In genomic region chr14:120979559-120979958, GRCm38 (mm10) we compare ENCODE assay signal across 8 mouse cellular contexts. TPM values are rescaled to one million over a fixed set of nuclear protein-coding genes. Genes with fewer than 3 reads are reported as not detected.
DNase-seq lines count a peak whose midpoint lies in the region; ATAC-seq and TF ChIP-seq lines count a peak whose summit lies in the region.

No protein-coding gene starts in this region.

- no peak for ATAC-seq in hindbrain, embryonic 11.5 days (ENCODE audit: low FRiP score)
- no peak for ATAC-seq in hindbrain, embryonic 16.5 days
- ATAC-seq in kidney, postnatal 0 days (replicated peaks; ENCODE audit: low FRiP score, low read depth): peak; percentile 54; the same call in 1 of the 2 replicates

- TF ChIP-seq POLR2A in small intestine, adult 2 months (IDR thresholded peaks at IDR 0.05; ENCODE audit: low read depth, low read length): no peak

- H3K27me3 ChIP-seq in hindbrain, embryonic 11.5 days (ENCODE audit: control insufficient read depth, insufficient read depth, low read length): no peaks in the 10 kb centered on the region
- no peaks in the 10 kb centered on the region for H3K27me3 ChIP-seq in hindbrain, embryonic 16.5 days (replicated peaks; ENCODE audit: control insufficient read depth, insufficient read depth, low read length)
- H3K27me3 ChIP-seq in kidney, postnatal 0 days (ENCODE audit: insufficient read depth, low read length): no peaks in the 10 kb centered on the region
- H3K27me3 ChIP-seq in small intestine, adult 2 months (ENCODE audit: control insufficient read depth, insufficient read depth, low read length): no peaks in the 10 kb centered on the region

- no peaks in the 10 kb centered on the region for H3K4me1 ChIP-seq in hindbrain, embryonic 11.5 days (replicated peaks; ENCODE audit: control insufficient read depth, insufficient read depth, low read length)
- no peaks in the 10 kb centered on the region for H3K4me1 ChIP-seq in hindbrain, embryonic 16.5 days (ENCODE audit: control insufficient read depth, insufficient read depth, low read depth, low read length)
- no peaks in the 10 kb centered on the region for H3K4me1 ChIP-seq in kidney, postnatal 0 days (replicated peaks; ENCODE audit: insufficient read depth, low read length)
- no peaks in the 10 kb centered on the region for H3K4me1 ChIP-seq in small intestine, adult 2 months (ENCODE audit: control insufficient read depth, insufficient read depth, insufficient read length, low read length)

- H3K9ac ChIP-seq in hindbrain, embryonic 11.5 days (ENCODE audit: low read depth, low read length): no peak overlapping the region
- H3K9ac ChIP-seq in hindbrain, embryonic 16.5 days (ENCODE audit: low read depth, low read length): no peak overlapping the region
- H3K9ac ChIP-seq in kidney, postnatal 0 days (ENCODE audit: low read depth, low read length): no peak overlapping the region

- no peaks in the 10 kb centered on the region for H3K36me3 ChIP-seq in hindbrain, embryonic 11.5 days (ENCODE audit: control insufficient read depth, insufficient read depth, low read length)
- H3K36me3 ChIP-seq in hindbrain, embryonic 16.5 days (ENCODE audit: control insufficient read depth, insufficient read depth, low read length): no peaks in the 10 kb centered on the region
- no peaks in the 10 kb centered on the region for H3K36me3 ChIP-seq in kidney, postnatal 0 days (ENCODE audit: insufficient read depth, low read length)
- no peaks in the 10 kb centered on the region for H3K36me3 ChIP-seq in small intestine, adult 2 months (ENCODE audit: control insufficient read depth, insufficient read depth, low read length)

- 56% methylated on average over 3 of the region's 3 CpGs for WGBS in hindbrain, embryonic 11.5 days
- WGBS in hindbrain, embryonic 16.5 days: 47% methylated on average over 3 of the region's 3 CpGs
- WGBS in kidney, postnatal 0 days: 41% methylated on average over 3 of the region's 3 CpGs
- WGBS in small intestine, adult 2 months: 59% methylated on average over 3 of the region's 3 CpGs

- H3K4me2 ChIP-seq in hindbrain, embryonic 11.5 days (replicated peaks; ENCODE audit: low read depth, low read length): no peak overlapping the region
- no peak overlapping the region for H3K4me2 ChIP-seq in hindbrain, embryonic 16.5 days (ENCODE audit: low read length)
- no peak overlapping the region for H3K4me2 ChIP-seq in kidney, postnatal 0 days (ENCODE audit: low read length)

- DNase-seq in hindbrain, embryonic 11.5 days (ENCODE audit: low spot score): peak; percentile 54
- peak; percentile 30 for DNase-seq in urinary bladder, postnatal 14 days (ENCODE audit: low spot score)
- DNase-seq in urinary bladder, adult 2 months (ENCODE audit: low spot score): no peak
- DNase-seq in cerebellum, postnatal 14 days: peak; percentile 64 to 68
- peak; percentile 79 for DNase-seq in kidney, postnatal 0 days (ENCODE audit: low spot score)
- no peak for DNase-seq in neural tube, embryonic 10.5 days (ENCODE audit: extremely low spot score, low spot score)

- H3K4me3 ChIP-seq in hindbrain, embryonic 11.5 days (ENCODE audit: low read depth, low read length): no peak overlapping the region
- no peak overlapping the region for H3K4me3 ChIP-seq in hindbrain, embryonic 16.5 days (ENCODE audit: low read length)
- no peak overlapping the region for H3K4me3 ChIP-seq in kidney, postnatal 0 days (replicated peaks; ENCODE audit: low read depth, low read length)
- no peak overlapping the region for H3K4me3 ChIP-seq in small intestine, adult 2 months (ENCODE audit: low read depth, low read length)

- no peak overlapping the region for H3K27ac ChIP-seq in hindbrain, embryonic 11.5 days (ENCODE audit: low read depth, low read length)
- H3K27ac ChIP-seq in hindbrain, embryonic 16.5 days (ENCODE audit: low read depth, low read length): no peak overlapping the region
- no peak overlapping the region for H3K27ac ChIP-seq in kidney, postnatal 0 days
- no peak overlapping the region for H3K27ac ChIP-seq in small intestine, adult 2 months (ENCODE audit: insufficient read depth, low read depth, low read length)

- H3K9me3 ChIP-seq in hindbrain, embryonic 11.5 days (ENCODE audit: control insufficient read depth, low read length): no peaks in the 10 kb centered on the region
- no peaks in the 10 kb centered on the region for H3K9me3 ChIP-seq in hindbrain, embryonic 16.5 days (ENCODE audit: control insufficient read depth, low read length)
- no peaks in the 10 kb centered on the region for H3K9me3 ChIP-seq in kidney, postnatal 0 days (replicated peaks; ENCODE audit: low read length)

- peak; percentile 85 for TF ChIP-seq CTCF in kidney, postnatal 0 days (IDR thresholded peaks at IDR 0.05; ENCODE audit: low read depth)
- peak; percentile 27; the same call in 1 of the 2 replicates for TF ChIP-seq CTCF in small intestine, adult 2 months (IDR thresholded peaks at IDR 0.05; ENCODE audit: extremely low read depth, insufficient read length, insufficient replicate concordance, low read depth, low read length)

RNA-seq across cellular contexts. Expression of gene Farp1, which starts 55.4 kb away (rescaled TPM):
- polyA plus RNA-seq in hindbrain, embryonic 11.5 days (2014; fragmentation: Nextera tagmentation; extraction: Ambion mirVana): 26.3 and 32.5 TPM in 2 replicates
- 28.9 and 36.0 TPM in 2 replicates for polyA plus RNA-seq in hindbrain, embryonic 16.5 days (2015; fragmentation: Nextera tagmentation; extraction: Ambion mirVana)
- polyA plus RNA-seq in urinary bladder, adult 2 months (2012; rRNA removed): 31.7 and 46.1 TPM in 2 replicates
- 23.4 and 25.0 TPM in 2 replicates for polyA plus RNA-seq in kidney, postnatal 0 days (2015; fragmentation: Nextera tagmentation; extraction: Ambion mirVana)
- polyA plus RNA-seq in small intestine, adult 2 months (2012; rRNA removed): 5.9 and 12.4 TPM in 2 replicates

Comparison
In these comparisons a context has a peak if more than half of its experiments do, and no peak if none do; other contexts are left out.
1. DNase-seq: peak in hindbrain, embryonic 11.5 days (single experiment), urinary bladder, postnatal 14 days (single experiment), cerebellum, postnatal 14 days (2 of 2) and kidney, postnatal 0 days (single experiment); none in urinary bladder, adult 2 months (single experiment) and neural tube, embryonic 10.5 days (single experiment).